Mouse (Mus musculus) lung, adult 2 months (tissue): ENCODE data around the gene Vmn1r183. TPM values are rescaled to one million over a fixed set of nuclear protein-coding genes. Genes with fewer than 3 reads are reported as not detected.
"Not testable (repeated sequence)": the region's sequence is repeated elsewhere in the genome, so short reads cannot be mapped to it uniquely, and the experiment has no call there.

Source experiments
- DNase-seq: peaks from one replicate; pipeline ENCODE4 v3.0.0; 2022
- H3K4me1 ChIP-seq: fragments of 200-500 bp; 2 replicates; pipeline ENCODE4 v1.6.1; 2011; ENCODE audit warnings: low read length; ENCODE audit not compliant: control insufficient read depth, insufficient read depth
- H3K4me3 ChIP-seq: fragments of 200-500 bp; replicated peaks from 2 replicates; pipeline ENCODE3; 2011; ENCODE audit warnings: low read depth, mild to moderate bottlenecking, control low read depth, low read length; ENCODE audit errors: extremely low read depth
- CTCF ChIP-seq: fragments of 200-500 bp; IDR thresholded peaks from 2 replicates; pipeline ENCODE4 v1.5.1; 2011; ENCODE audit warnings: mild to moderate bottlenecking, low read length, control low read depth; ENCODE audit not compliant: insufficient read depth
- POLR2A ChIP-seq: fragments of 200-500 bp; IDR thresholded peaks from 2 replicates; pipeline ENCODE4 v1.6.1; 2011; ENCODE audit warnings: low read depth, mild to moderate bottlenecking, control low read depth, low read length, borderline replicate concordance; ENCODE audit errors: extremely low read depth
- WGBS: fragments of 180-500 bp; shearing (Covaris S2); methylation state at CpG from one replicate; pipeline ENCODE4 v1.1.7; 2018; 5-methylcytosine and 5-hydroxymethylcytosine counted together
- polyA plus RNA-seq: library from polyadenylated mRNA; depleted of rRNA; stranded (reverse); fragments of >200 nt; gene quantifications from 2 replicates; pipeline ENCODE4 v1.2.3, GENCODE M21; 2012; rRNA removed

The Vmn1r183 gene
- polyA plus RNA-seq = not detected in 2 replicates

- TF ChIP-seq CTCF (no peak), POLR2A (no peak)
- no peak for DNase-seq
- WGBS = 79% methylated on average over 4 of the region's 4 CpGs
- Histone ChIP-seq H3K4me1 (no peaks in the 10 kb centered on the region), H3K4me3 (no peak within 1 kb of the TSS)
Observed at GRCm38 (mm10) chr7:24052660-24053304, at the start of gene Vmn1r183. Gene Vmn1r183 (plus strand): TSS chr7:24053254.

GRCm38 (mm10) chr7:24074424-24074823 is 21.4 kb downstream of the Vmn1r183 start:
- 14% methylated on average over 1 of the region's 1 CpGs for WGBS
- H3K4me3 ChIP-seq, H3K4me1 ChIP-seq, DNase-seq: not testable (repeated sequence)

GRCm38 (mm10) chr7:24081634-24082431 is 28.8 kb downstream of the Vmn1r183 start, which contains the start of gene Zfp180:
Gene Zfp180 (plus strand): TSS chr7:24081924.
- Histone ChIP-seq H3K4me1 (peaks cover 6% of the 10 kb centered on the region), H3K4me3 (peak within 1 kb of the TSS; percentile 84)
- DNase-seq = peak; percentile 90
- TF ChIP-seq CTCF (no peak), POLR2A (0 out of 2 replicates have a peak, but pooled peaks have one; percentile 6)
- WGBS = 16% methylated on average over 44 of the region's 44 CpGs

GRCm38 (mm10) chr7:24082457-24083235 is 29.6 kb downstream of the Vmn1r183 start:
- TF ChIP-seq POLR2A = no peak
- TF ChIP-seq CTCF = no peak
- H3K4me1 ChIP-seq = peaks cover 6% of the 10 kb centered on the region
- 28% methylated on average over 15 of the region's 15 CpGs for WGBS
- peak overlapping the region; percentile 84 for H3K4me3 ChIP-seq
- no peak for DNase-seq

- TF ChIP-seq POLR2A (no peak), CTCF (no peak)
- H3K4me3 ChIP-seq = no peak overlapping the region
- DNase-seq = no peak
- peaks cover 6% of the 10 kb centered on the region for H3K4me1 ChIP-seq
- WGBS = 95% methylated on average over 4 of the region's 4 CpGs
Observed at GRCm38 (mm10) chr7:24086871-24087270, 33.8 kb downstream of the Vmn1r183 start.

- WGBS = 97% methylated on average over 12 of the region's 12 CpGs
- TF ChIP-seq CTCF (no peak), POLR2A (no peak)
- no peak overlapping the region for H3K4me3 ChIP-seq
- no peak for DNase-seq
- H3K4me1 ChIP-seq = peaks cover 4% of the 10 kb centered on the region
Observed at GRCm38 (mm10) chr7:24087485-24088125, 34.6 kb downstream of the Vmn1r183 start.

- no peaks in the 10 kb centered on the region for H3K4me1 ChIP-seq
- WGBS = 95% methylated on average over 9 of the region's 9 CpGs
- no peak for DNase-seq
- H3K4me3 ChIP-seq = no peak overlapping the region
- TF ChIP-seq POLR2A (no peak), CTCF (no peak)
Observed at GRCm38 (mm10) chr7:24104403-24104802, 51.3 kb downstream of the Vmn1r183 start.

- no peak for DNase-seq
- Histone ChIP-seq H3K4me3 (no peak overlapping the region), H3K4me1 (no peaks in the 10 kb centered on the region)
- WGBS = 94% methylated on average over 18 of the region's 18 CpGs
- TF ChIP-seq POLR2A (no peak), CTCF (no peak)
Observed at GRCm38 (mm10) chr7:24105144-24105703, 52.2 kb downstream of the Vmn1r183 start.

- Histone ChIP-seq H3K4me3 (no peak overlapping the region), H3K4me1 (no peaks in the 10 kb centered on the region)
- TF ChIP-seq POLR2A (no peak), CTCF (no peak)
- 95% methylated on average over 7 of the region's 7 CpGs for WGBS
- DNase-seq = no peak
Observed at GRCm38 (mm10) chr7:24110839-24111238, 57.8 kb downstream of the Vmn1r183 start.
